Mouse (Mus musculus): ENCODE data around the gene Cytl1. TPM values are rescaled to one million over a fixed set of nuclear protein-coding genes. Genes with fewer than 3 reads are reported as not detected.

Cytl1 gene
- polyA plus RNA-seq, 1 experiment from 2014 or later: 3.3 TPM

DNA sequence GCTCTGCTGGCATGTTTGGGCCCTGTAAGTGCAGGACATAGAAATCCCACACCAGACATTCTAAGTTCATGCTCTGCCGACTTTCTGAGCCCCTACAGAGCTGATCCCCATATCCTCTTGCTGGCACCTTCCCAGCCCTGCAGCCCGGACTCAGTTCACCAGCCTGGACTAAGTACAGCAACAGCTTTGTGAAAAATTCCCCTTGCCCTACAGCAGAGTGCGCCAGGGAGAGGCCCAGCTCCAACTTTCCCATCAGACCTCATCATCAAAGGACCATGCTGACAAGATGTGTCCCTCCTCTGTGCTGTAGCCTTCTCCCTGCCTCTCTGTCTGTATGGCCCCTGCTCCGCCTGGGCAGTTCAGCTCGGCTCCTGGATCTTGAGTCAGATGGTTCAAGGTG is 40.4 kb downstream of the Cytl1 start:
- Histone ChIP-seq H3K4me2 (ENCODE audit: low read depth, severe bottlenecking) (no peak overlapping the region), H3K9ac (ENCODE audit: low read length) (no peak overlapping the region), H3K27ac (replicated peaks; ENCODE audit: low read depth, low read length) (no peak overlapping the region), H3K9me3 (ENCODE audit: control insufficient read depth, low read length) (no peaks in the 10 kb centered on the region), H3K4me1 (ENCODE audit: control insufficient read depth, insufficient read depth, low read length) (no peaks in the 10 kb centered on the region), H3K27me3 (ENCODE audit: control insufficient read depth, insufficient read depth, low read length) (no peaks in the 10 kb centered on the region), H3K4me3 (ENCODE audit: low read depth, low read length) (no peak overlapping the region), H3K36me3 (ENCODE audit: control insufficient read depth, insufficient read depth, low read length) (no peaks in the 10 kb centered on the region)
- no peak for ATAC-seq (ENCODE audit: insufficient number of reproducible peaks, low FRiP score, low TSS enrichment, low read depth)
- WGBS: 37% methylated on average over 5 of the region's 5 CpGs
- no peak for DNase-seq (ENCODE audit: low spot score)

DNA sequence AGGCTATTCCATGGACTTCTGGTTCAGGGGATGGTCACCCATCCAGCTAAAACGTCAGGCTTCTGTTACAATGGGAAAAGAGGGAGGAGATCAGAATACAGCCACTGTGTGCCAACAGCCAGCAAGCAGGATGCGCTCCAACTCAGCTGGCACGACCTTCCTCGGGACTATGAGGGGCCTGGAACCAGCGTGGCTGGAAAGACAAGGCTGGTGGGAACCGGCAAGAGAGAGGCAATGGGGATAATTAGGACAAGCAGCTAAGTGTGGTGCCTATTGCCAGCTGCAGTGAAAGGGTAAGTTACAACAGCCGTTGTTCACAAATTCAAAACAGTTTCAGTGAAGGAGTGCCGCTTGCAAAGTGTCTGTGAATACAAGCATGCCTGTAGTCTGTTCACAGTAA is 48.0 kb downstream of the Cytl1 start:
- WGBS: 45% methylated on average over 7 of the region's 8 CpGs
- Histone ChIP-seq H3K27me3 (ENCODE audit: control insufficient read depth, insufficient read depth, low read length) (no peaks in the 10 kb centered on the region), H3K9me3 (ENCODE audit: control insufficient read depth, low read length) (no peaks in the 10 kb centered on the region), H3K27ac (replicated peaks; ENCODE audit: low read depth, low read length) (no peak overlapping the region), H3K36me3 (ENCODE audit: control insufficient read depth, insufficient read depth, low read length) (no peaks in the 10 kb centered on the region), H3K9ac (ENCODE audit: low read length) (no peak overlapping the region), H3K4me1 (ENCODE audit: control insufficient read depth, insufficient read depth, low read length) (no peaks in the 10 kb centered on the region), H3K4me2 (ENCODE audit: low read depth, severe bottlenecking) (no peak overlapping the region), H3K4me3 (ENCODE audit: low read depth, low read length) (no peak overlapping the region)
- ATAC-seq (ENCODE audit: insufficient number of reproducible peaks, low FRiP score, low TSS enrichment, low read depth) (no peak), DNase-seq (ENCODE audit: low spot score) (peak; percentile 30)

DNA sequence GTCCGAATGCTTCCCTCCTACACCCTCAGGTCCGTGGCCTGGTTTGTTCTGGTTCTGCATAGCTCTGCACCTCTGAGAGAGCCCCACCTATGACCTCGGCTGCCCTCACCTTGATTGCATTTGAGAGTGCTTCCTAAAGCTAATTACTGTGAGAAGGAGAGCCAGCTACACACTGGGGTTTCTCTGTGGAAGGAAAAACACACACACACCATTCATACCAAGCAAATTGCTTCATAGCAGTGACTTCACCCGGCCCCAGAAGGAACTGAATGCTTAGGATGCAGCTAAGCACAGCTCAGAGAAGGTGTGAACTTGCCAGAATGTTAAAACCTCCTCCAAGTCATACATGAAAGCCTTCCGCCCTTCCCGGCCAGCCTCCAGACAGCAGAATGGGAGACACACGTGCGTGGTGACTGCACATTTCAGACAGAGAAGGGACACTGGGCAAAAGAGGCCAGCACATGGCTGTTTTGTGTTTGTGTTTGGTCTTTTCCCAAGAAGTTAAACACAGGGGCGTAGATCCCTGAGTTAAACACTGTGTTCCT is 49.6 kb downstream of the Cytl1 start:
- WGBS: 66% methylated on average over 9 of the region's 9 CpGs
- no peak overlapping the region for H3K4me3 ChIP-seq (ENCODE audit: low read depth, low read length)
- H3K9me3 ChIP-seq (ENCODE audit: control insufficient read depth, low read length): no peaks in the 10 kb centered on the region
- no peaks in the 10 kb centered on the region for H3K27me3 ChIP-seq (ENCODE audit: control insufficient read depth, insufficient read depth, low read length)
- DNase-seq (ENCODE audit: low spot score) (no peak), ATAC-seq (ENCODE audit: insufficient number of reproducible peaks, low FRiP score, low TSS enrichment, low read depth) (no peak)
- H3K27ac ChIP-seq (replicated peaks; ENCODE audit: low read depth, low read length): no peak overlapping the region
- no peak overlapping the region for H3K9ac ChIP-seq (ENCODE audit: low read length)
- no peaks in the 10 kb centered on the region for H3K36me3 ChIP-seq (ENCODE audit: control insufficient read depth, insufficient read depth, low read length)
- H3K4me2 ChIP-seq (ENCODE audit: low read depth, severe bottlenecking): no peak overlapping the region
- no peaks in the 10 kb centered on the region for H3K4me1 ChIP-seq (ENCODE audit: control insufficient read depth, insufficient read depth, low read length)

Other genes with a start within 250 kb of the Cytl1 start
- gene Stk32b, start 18.3 kb upstream of the Cytl1 start, polyA plus RNA-seq (2014; fragmentation: Nextera tagmentation; extraction: Ambion mirVana): 0.67 and 0.85 TPM in 2 replicates
- 218 and 235 TPM in 2 replicates for gene Msx1, start 89.1 kb downstream of the Cytl1 start, polyA plus RNA-seq (2014; fragmentation: Nextera tagmentation; extraction: Ambion mirVana)